Mouse (Mus musculus) olfactory bulb, adult 2 months (tissue): ENCODE measurements around the gene Ubc.

Experiments used
- CTCF ChIP-seq: fragments of 200-500 bp; IDR thresholded peaks from 2 replicates; pipeline ENCODE4 v1.5.1; 2012; ENCODE audit warnings: low read depth, mild to moderate bottlenecking, low read length, moderate library complexity; ENCODE audit not compliant: insufficient read depth
- POLR2A ChIP-seq: fragments of 200-500 bp; IDR thresholded peaks from 2 replicates; pipeline ENCODE4 v1.6.1; 2012; ENCODE audit warnings: mild to moderate bottlenecking, low read depth, low read length, moderate library complexity; ENCODE audit not compliant: insufficient read depth

- TF ChIP-seq CTCF (no peak), POLR2A (no peak)
Observed at GRCm38 (mm10) chr5:125372027-125372426, 18.0 kb downstream of the Ubc start.
